Mouse (Mus musculus) megakaryocyte, embryonic 14.5 days (primary cell): ENCODE results near the gene Tsen34.
"Not testable (repeated sequence)": the region's sequence is repeated elsewhere in the genome, so short reads cannot be mapped to it uniquely, and the experiment has no call there.

ENCODE experiments used
- FLI1 ChIP-seq: IDR thresholded peaks from 2 replicates; pipeline ENCODE4 v1.6.1; 2012; ENCODE audit warnings: low read length, inconsistent platforms, mixed read lengths
- GATA1 ChIP-seq: IDR thresholded peaks from 3 replicates; pipeline ENCODE4 v1.6.1; 2012; ENCODE audit warnings: mixed read lengths, low read length, inconsistent platforms, borderline replicate concordance

DNA sequence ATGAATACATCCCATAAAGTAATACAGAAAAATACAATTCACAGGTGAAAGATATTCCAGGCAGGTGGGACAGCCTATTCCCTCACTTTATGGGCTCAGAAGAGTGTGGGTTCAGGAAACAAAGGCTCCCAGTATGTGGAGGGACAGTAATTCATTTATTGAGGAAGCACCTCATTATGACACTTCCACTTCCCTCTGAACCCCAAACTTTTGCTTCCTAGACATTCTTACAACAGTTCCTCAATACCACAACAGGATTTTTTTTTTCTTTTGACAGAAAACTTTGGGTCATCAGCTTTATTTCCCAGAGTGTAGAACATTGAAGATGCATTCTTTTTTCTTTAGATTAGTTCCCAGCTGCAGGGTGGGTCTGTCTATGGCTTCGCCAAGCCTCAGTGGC lies 40.0 kb downstream of the Tsen34 start:
- not testable (repeated sequence) for TF ChIP-seq FLI1, GATA1
